Mouse (Mus musculus) lung, embryonic 14.5 days (tissue): ENCODE data around the gene Skap2. TPM values are rescaled to one million over a fixed set of nuclear protein-coding genes. Genes with fewer than 3 reads are reported as not detected.

Experiments used
- ATAC-seq: fragments of 200-750 bp; cut with Nextera tagmentation; 2 replicates; pipeline ENCODE4 v1.8.0; 2017; ENCODE audit warnings: mild to moderate bottlenecking, moderate TSS enrichment, moderate library complexity; ENCODE audit not compliant: insufficient read depth
- DNase-seq: peaks from one replicate; pipeline ENCODE4 v3.0.0-alpha.2; 2015
- H3K27ac ChIP-seq: fragments of 300-500 bp; sonication (generic); 2 replicates; pipeline ENCODE4 v1.5.1; 2014; ENCODE audit warnings: low read depth, mild to moderate bottlenecking, moderate library complexity
- H3K27me3 ChIP-seq: fragments of 300-500 bp; sonication (generic); 2 replicates; pipeline ENCODE4 v1.6.1; 2014; ENCODE audit warnings: low read length, control low read depth; ENCODE audit not compliant: insufficient read depth
- H3K36me3 ChIP-seq: fragments of 300-500 bp; sonication (generic); 2 replicates; pipeline ENCODE4 v1.6.1; 2014; ENCODE audit warnings: control low read depth; ENCODE audit not compliant: insufficient read depth
- H3K4me1 ChIP-seq: fragments of 300-500 bp; sonication (generic); 2 replicates; pipeline ENCODE4 v1.6.1; 2014; ENCODE audit warnings: antibody characterized with exemption, control low read depth; ENCODE audit not compliant: insufficient read depth
- H3K4me2 ChIP-seq: fragments of 300-500 bp; sonication (generic); 2 replicates; pipeline ENCODE4 v1.6.1; 2014; ENCODE audit warnings: mild to moderate bottlenecking
- H3K4me3 ChIP-seq: fragments of 300-500 bp; sonication (generic); 2 replicates; pipeline ENCODE4 v1.5.1; 2014; ENCODE audit warnings: low read depth, low read length
- H3K9ac ChIP-seq: fragments of 300-500 bp; sonication (generic); 2 replicates; pipeline ENCODE4 v1.6.1; 2014
- H3K9me3 ChIP-seq: fragments of 300-500 bp; sonication (generic); 2 replicates; pipeline ENCODE4 v1.6.1; 2016; ENCODE audit warnings: low read depth, low read length, control low read depth
- CTCF ChIP-seq: IDR thresholded peaks from 2 replicates; pipeline ENCODE4 v1.5.1; 2016; ENCODE audit warnings: antibody characterized with exemption, low read depth
- WGBS: fragments of 180-500 bp; shearing (Covaris S2); extraction: QIAGEN DNeasy Blood & Tissue Kit; methylation state at CpG from one replicate; pipeline ENCODE4 v1.1.7; 2014; 5-methylcytosine and 5-hydroxymethylcytosine counted together
- polyA plus RNA-seq: library from polyadenylated mRNA; unstranded; fragments of >200 nt; fragmentation: Nextera tagmentation; extraction: Ambion mirVana; gene quantifications from 2 replicates; pipeline ENCODE4 v1.2.1, GENCODE M21; 2014

Gene Skap2
- polyA plus RNA-seq, 1 experiment from 2014 or later, result 61.2 TPM

- H3K4me3 ChIP-seq, result no peak overlapping the region
- DNase-seq (no peak), ATAC-seq (no peak)
- H3K9ac ChIP-seq, result no peak overlapping the region
- TF ChIP-seq CTCF, result no peak
- WGBS, result 64% methylated on average over 6 of the region's 6 CpGs
- no peaks in the 10 kb centered on the region for H3K27me3 ChIP-seq
- H3K9me3 ChIP-seq, result no peaks in the 10 kb centered on the region
- no peak overlapping the region for H3K4me2 ChIP-seq
- no peak overlapping the region for H3K27ac ChIP-seq
- no peaks in the 10 kb centered on the region for H3K4me1 ChIP-seq
- H3K36me3 ChIP-seq, result no peaks in the 10 kb centered on the region
Measured at GRCm38 (mm10) chr6:51808011-51808410, 204.3 kb downstream of the Skap2 start.

Other genes starting within 250 kb of the Skap2 start
- 1.8 and 1.9 TPM in 2 replicates for gene Hoxa1, start 145.8 kb upstream of the Skap2 start, polyA plus RNA-seq
- 14.4 and 15.2 TPM in 2 replicates for gene Hoxa2, start 152.3 kb upstream of the Skap2 start, polyA plus RNA-seq
- gene 5730596B20Rik, start 164.9 kb upstream of the Skap2 start, polyA plus RNA-seq, result 2.3 and 2.6 TPM in 2 replicates
- gene Hoxa4, start 179.2 kb upstream of the Skap2 start, polyA plus RNA-seq, result 7.0 and 7.7 TPM in 2 replicates
- gene Hoxa5, start 192.0 kb upstream of the Skap2 start, polyA plus RNA-seq, result 58.3 and 58.5 TPM in 2 replicates
- 4.0 and 5.1 TPM in 2 replicates for gene Hoxa6, start 196.2 kb upstream of the Skap2 start, polyA plus RNA-seq
- 10.3 and 11.3 TPM in 2 replicates for gene Hoxa3, start 200.8 kb upstream of the Skap2 start, polyA plus RNA-seq
- not detected in 2 replicates for gene Gm28308, start 200.8 kb upstream of the Skap2 start, polyA plus RNA-seq
- 5.8 and 7.4 TPM in 2 replicates for gene Hoxa7, start 209.3 kb upstream of the Skap2 start, polyA plus RNA-seq
- gene Hoxa9, start 218.5 kb upstream of the Skap2 start, polyA plus RNA-seq, result 0.19 TPM in 1 of 2 replicates, not detected in the other
- gene Hoxa10, start 228.3 kb upstream of the Skap2 start, polyA plus RNA-seq, result not detected in 2 replicates
- not detected in 2 replicates for gene Hoxa11, start 233.3 kb upstream of the Skap2 start, polyA plus RNA-seq
- gene Hoxa13, start 248.3 kb upstream of the Skap2 start, polyA plus RNA-seq, result not detected in 2 replicates